Mouse (Mus musculus) ES-Bruce4 (cell line): ENCODE data around the gene Ptprm.

Experiments used
- CTCF ChIP-seq: IDR thresholded peaks from one replicate; pipeline ENCODE4 v1.8.1; 2011; ENCODE audit warnings: low read depth, low read length
- EP300 ChIP-seq: IDR thresholded peaks from 2 replicates; pipeline ENCODE4 v1.6.1; 2011; ENCODE audit warnings: low read depth, low read length; ENCODE audit not compliant: insufficient read depth
- POLR2A ChIP-seq: IDR thresholded peaks from one replicate; pipeline ENCODE4 v1.8.1; 2011; ENCODE audit warnings: low read length; ENCODE audit not compliant: insufficient read depth

- TF ChIP-seq CTCF: no peak
- TF ChIP-seq EP300: no peak
- no peak for TF ChIP-seq POLR2A
Measured at GRCm38 (mm10) chr17:66779026-66779425, 575.2 kb downstream of the Ptprm start.
